Mouse (Mus musculus): ENCODE results near the gene Wsb1. TPM values are rescaled to one million over a fixed set of nuclear protein-coding genes. Genes with fewer than 3 reads are reported as not detected.

The Wsb1 gene
- total and polyA plus RNA-seq, 3 experiments = 84.1 to 129 (median 104) TPM

DNA sequence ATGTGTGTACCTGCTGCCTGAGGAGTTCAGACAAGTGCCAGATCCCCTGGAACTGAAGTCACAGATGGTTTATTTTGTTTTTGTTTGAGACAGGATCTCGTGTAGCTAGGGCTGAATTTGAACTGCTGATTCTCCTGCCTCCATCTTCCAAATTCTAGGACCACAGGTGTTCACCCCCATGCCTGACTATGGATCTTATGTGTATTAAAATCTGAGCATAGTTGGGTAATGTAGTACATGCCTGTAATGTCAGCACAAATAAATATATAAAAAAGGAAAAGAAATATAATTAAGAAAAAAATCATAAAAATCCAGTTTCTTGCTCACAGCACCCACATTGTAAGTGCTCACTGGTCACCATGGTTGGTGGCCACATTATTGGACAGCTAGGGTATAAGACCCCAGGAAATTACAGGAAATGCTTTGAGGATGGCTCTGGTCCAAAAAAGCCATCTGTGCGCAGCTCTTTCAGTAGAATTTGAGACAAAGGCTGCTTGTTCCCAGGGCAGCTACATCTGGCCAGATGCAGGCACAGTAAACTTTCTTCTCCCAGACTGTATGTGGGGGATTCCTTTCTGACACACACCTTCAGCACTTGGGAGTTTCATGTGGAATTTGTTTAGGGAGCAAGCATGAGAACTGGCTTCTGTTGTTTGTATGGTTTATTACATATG lies 25.4 kb upstream of the Wsb1 start:
- Histone ChIP-seq H3K4me3 (replicated peaks in 1 of 3; ENCODE audit: low read depth in 2 of 3, low read length in 2 of 3, poor library complexity in 1 of 3) (no peak overlapping the region), H3K4me1 (ENCODE audit: control insufficient read depth in 1 of 2, insufficient read depth in 2 of 2) (peaks cover 0 to 20% of the 10 kb centered on the region in 2 experiments; a peak in 2 of 4 replicates), H3K9me3 (replicated peaks; ENCODE audit: low read length) (no peaks in the 10 kb centered on the region), H3K79me2 (replicated peaks; ENCODE audit: control insufficient read depth, extremely low read depth, insufficient read depth, poor library complexity, severe bottlenecking) (no peaks in the 10 kb centered on the region), H3K4me2 (ENCODE audit: insufficient read depth, low read depth, poor library complexity, severe bottlenecking) (no peak overlapping the region), H3K9ac (ENCODE audit: insufficient read depth, low read depth) (no peak overlapping the region), H3K27ac (ENCODE audit: insufficient read depth, low read depth) (no peak overlapping the region), H3K27me3 (replicated peaks) (no peaks in the 10 kb centered on the region), H3K36me3 (replicated peaks in 1 of 2; ENCODE audit: control insufficient read depth in 1 of 2, insufficient read depth in 1 of 2, low read length in 1 of 2) (no peaks in the 10 kb centered on the region)
- DNase-seq (ENCODE audit: extremely low read depth) = no peak
- dilution Hi-C loops (cut with MboI; ENCODE audit: extremely low pct_ligation_motif_present, extremely low pct_unique_long_range_greater_than_20kb, low sequenced_read_pairs) (no loop called here), in situ Hi-C loops (cut with MboI; ENCODE audit: low pct_ligation_motif_present, low pct_unique_long_range_greater_than_20kb, low sequenced_read_pairs) (no loop called here)
- TF ChIP-seq TCF12 (IDR thresholded peaks at IDR 0.05; ENCODE audit: low read depth, low read length) (no peak), POLR2A (IDR thresholded peaks at IDR 0.05; ENCODE audit: low read depth, low read length) (no peak), ZC3H11A (IDR thresholded peaks at IDR 0.05; ENCODE audit: low read depth, low read length) (no peak)

GRCm38 (mm10) chr11:79273757-79274156 lies 19.3 kb upstream of the Wsb1 start:
- Histone ChIP-seq H3K27me3 (replicated peaks) (no peaks in the 10 kb centered on the region), H3K36me3 (replicated peaks in 1 of 2; ENCODE audit: control insufficient read depth in 1 of 2, insufficient read depth in 1 of 2, low read length in 1 of 2) (no peaks in the 10 kb centered on the region), H3K27ac (ENCODE audit: insufficient read depth, low read depth) (no peak overlapping the region), H3K79me2 (replicated peaks; ENCODE audit: control insufficient read depth, extremely low read depth, insufficient read depth, poor library complexity, severe bottlenecking) (no peaks in the 10 kb centered on the region), H3K9ac (ENCODE audit: insufficient read depth, low read depth) (0 out of 2 replicates have a peak overlapping the region, but pooled peaks have one; percentile 2), H3K4me2 (ENCODE audit: insufficient read depth, low read depth, poor library complexity, severe bottlenecking) (no peak overlapping the region), H3K4me3 (replicated peaks in 1 of 3; ENCODE audit: low read depth in 2 of 3, low read length in 2 of 3, poor library complexity in 1 of 3) (no peak overlapping the region), H3K4me1 (ENCODE audit: control insufficient read depth in 1 of 2, insufficient read depth in 2 of 2) (peaks cover 0 to 7% of the 10 kb centered on the region in 2 experiments; a peak in 2 of 4 replicates), H3K9me3 (replicated peaks; ENCODE audit: low read length) (no peaks in the 10 kb centered on the region)
- TF ChIP-seq ZNF384 (IDR thresholded peaks at IDR 0.05; ENCODE audit: low read depth, low read length) = peak; percentile 18; the same call in 1 of the 2 replicates
- no peak for TF ChIP-seq MAZ (IDR thresholded peaks at IDR 0.05; ENCODE audit: low read depth, low read length)
- TF ChIP-seq NELFE (IDR thresholded peaks at IDR 0.05; ENCODE audit: low read depth, low read length) = no peak
- dilution Hi-C loops (cut with MboI; ENCODE audit: extremely low pct_ligation_motif_present, extremely low pct_unique_long_range_greater_than_20kb, low sequenced_read_pairs) (no loop called here), in situ Hi-C loops (cut with MboI; ENCODE audit: low pct_ligation_motif_present, low pct_unique_long_range_greater_than_20kb, low sequenced_read_pairs) (no loop called here)
- DNase-seq (ENCODE audit: extremely low read depth) = no peak

DNA sequence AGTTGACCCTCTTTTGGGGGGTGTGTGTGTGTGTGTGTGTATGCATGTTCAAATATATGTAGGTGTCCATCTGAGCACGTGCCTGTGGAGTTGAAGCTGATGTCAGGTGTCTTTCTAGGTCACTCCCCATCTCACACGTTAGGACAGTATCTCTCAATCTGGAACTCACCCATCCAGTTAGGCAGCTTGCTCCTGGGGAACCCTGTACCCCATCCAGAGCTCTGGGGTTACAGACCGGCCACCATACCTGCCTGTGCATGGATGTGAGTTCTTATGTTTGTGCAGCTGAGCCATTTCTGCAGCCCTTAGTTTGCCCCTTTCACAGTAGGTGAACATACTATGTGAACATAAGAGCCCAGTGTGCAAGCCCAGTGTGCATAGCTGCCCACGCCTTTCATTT lies 18.6 kb upstream of the Wsb1 start:
- no peak overlapping the region for H3K4me3 ChIP-seq (replicated peaks in 1 of 3; ENCODE audit: low read depth in 2 of 3, low read length in 2 of 3, poor library complexity in 1 of 3)
- no peak overlapping the region for H3K27ac ChIP-seq (ENCODE audit: insufficient read depth, low read depth)
- H3K36me3 ChIP-seq (replicated peaks in 1 of 2; ENCODE audit: control insufficient read depth in 1 of 2, insufficient read depth in 1 of 2, low read length in 1 of 2) = no peaks in the 10 kb centered on the region
- H3K27me3 ChIP-seq (replicated peaks) = no peaks in the 10 kb centered on the region
- H3K9ac ChIP-seq (ENCODE audit: insufficient read depth, low read depth) = no peak overlapping the region
- H3K4me2 ChIP-seq (ENCODE audit: insufficient read depth, low read depth, poor library complexity, severe bottlenecking) = no peak overlapping the region
- H3K9me3 ChIP-seq (replicated peaks; ENCODE audit: low read length) = no peaks in the 10 kb centered on the region
- no peak for DNase-seq (ENCODE audit: extremely low read depth)
- H3K79me2 ChIP-seq (replicated peaks; ENCODE audit: control insufficient read depth, extremely low read depth, insufficient read depth, poor library complexity, severe bottlenecking) = no peaks in the 10 kb centered on the region
- no peaks in the 10 kb centered on the region for H3K4me1 ChIP-seq (ENCODE audit: control insufficient read depth in 1 of 2, insufficient read depth in 2 of 2)
- TF ChIP-seq EP300 (IDR thresholded peaks at IDR 0.05; ENCODE audit: low read length) = no peak
- TF ChIP-seq SIN3A (IDR thresholded peaks at IDR 0.05; ENCODE audit: low read length) = no peak
- no peak for TF ChIP-seq JUN (IDR thresholded peaks at IDR 0.05; ENCODE audit: insufficient read depth, low read depth, low read length)
- TF ChIP-seq ZC3H11A (IDR thresholded peaks at IDR 0.05; ENCODE audit: low read depth, low read length) = no peak
- TF ChIP-seq MAFK (IDR thresholded peaks at IDR 0.05; ENCODE audit: insufficient replicate concordance, low read length) = no peak
- no peak for TF ChIP-seq RAD21 (IDR thresholded peaks at IDR 0.05; ENCODE audit: low read depth, low read length)
- TF ChIP-seq POLR2A (IDR thresholded peaks at IDR 0.05; ENCODE audit: low read depth, low read length) = no peak
- no peak for TF ChIP-seq MEF2A (IDR thresholded peaks at IDR 0.05; ENCODE audit: borderline replicate concordance, low read depth, low read length)
- no peak for TF ChIP-seq ZMIZ1 (IDR thresholded peaks at IDR 0.05; ENCODE audit: low read depth, low read length)
- TF ChIP-seq ZKSCAN1 (IDR thresholded peaks at IDR 0.05; ENCODE audit: borderline replicate concordance, low read depth, low read length) = no peak
- no peak for TF ChIP-seq HCFC1 (IDR thresholded peaks at IDR 0.05; ENCODE audit: low read depth, low read length)
- TF ChIP-seq TCF12 (IDR thresholded peaks at IDR 0.05; ENCODE audit: low read depth, low read length) = no peak
- no peak for TF ChIP-seq GABPA (IDR thresholded peaks at IDR 0.05; ENCODE audit: insufficient replicate concordance, low read depth, low read length)
- no peak for TF ChIP-seq USF1 (IDR thresholded peaks at IDR 0.05; ENCODE audit: low read depth, low read length)
- no peak for TF ChIP-seq POLR2AphosphoS2 (IDR thresholded peaks at IDR 0.05; ENCODE audit: low read depth, low read length)
- TF ChIP-seq CHD1 (IDR thresholded peaks at IDR 0.05; ENCODE audit: low read depth, low read length) = no peak
- no peak for TF ChIP-seq BHLHE40 (IDR thresholded peaks at IDR 0.05; ENCODE audit: low read depth, low read length)
- in situ Hi-C loops (cut with MboI; ENCODE audit: low pct_ligation_motif_present, low pct_unique_long_range_greater_than_20kb, low sequenced_read_pairs) (no loop called here), dilution Hi-C loops (cut with MboI; ENCODE audit: extremely low pct_ligation_motif_present, extremely low pct_unique_long_range_greater_than_20kb, low sequenced_read_pairs) (no loop called here)
